Mouse (Mus musculus) spleen, adult 2 months (tissue): ENCODE results near the gene Trim61. TPM values are rescaled to one million over a fixed set of nuclear protein-coding genes. Genes with fewer than 3 reads are reported as not detected.
"Not testable (repeated sequence)": the region's sequence is repeated elsewhere in the genome, so short reads cannot be mapped to it uniquely, and the experiment has no call there.

Source experiments
- DNase-seq, 2 experiments: peaks; one replicate each; pipeline versions ENCODE4 v3.0.0 to v3.0.0-alpha.2; 2012 to 2021; ENCODE audit warnings: low spot score in 2 of 2, low read depth in 1 of 2
- H3K27ac ChIP-seq: fragments of 200-500 bp; 2 replicates; pipeline ENCODE4 v1.5.1; 2012; ENCODE audit warnings: low read length, inconsistent platforms; ENCODE audit not compliant: insufficient read depth
- H3K27me3 ChIP-seq: fragments of 200-500 bp; 2 replicates; pipeline ENCODE4 v1.6.1; 2012; ENCODE audit warnings: mild to moderate bottlenecking, moderate library complexity, low read length, inconsistent platforms; ENCODE audit not compliant: control insufficient read depth, insufficient read depth
- H3K36me3 ChIP-seq: fragments of 200-500 bp; 2 replicates; pipeline ENCODE4 v1.6.1; 2012; ENCODE audit warnings: mild to moderate bottlenecking, low read length, inconsistent platforms; ENCODE audit not compliant: control insufficient read depth, insufficient read depth
- H3K4me1 ChIP-seq: fragments of 200-500 bp; 2 replicates; pipeline ENCODE4 v1.6.1; 2011; ENCODE audit warnings: inconsistent platforms; ENCODE audit not compliant: control insufficient read depth, insufficient read depth, insufficient read length
- H3K4me3 ChIP-seq: fragments of 200-500 bp; 2 replicates; pipeline ENCODE4 v1.5.1; 2011; ENCODE audit warnings: mild to moderate bottlenecking, inconsistent platforms; ENCODE audit not compliant: insufficient read depth, insufficient read length; ENCODE audit errors: extremely low read depth
- CTCF ChIP-seq: fragments of 200-500 bp; IDR thresholded peaks from 2 replicates; pipeline ENCODE4 v1.5.1; 2011; ENCODE audit warnings: mild to moderate bottlenecking, inconsistent platforms; ENCODE audit not compliant: insufficient read depth, insufficient read length, insufficient replicate concordance; ENCODE audit errors: extremely low read depth
- POLR2A ChIP-seq: fragments of 200-500 bp; IDR thresholded peaks from 2 replicates; pipeline ENCODE4 v1.6.1; 2011; ENCODE audit warnings: low read depth, low read length, inconsistent platforms
- WGBS: fragments of 180-500 bp; shearing (Covaris S2); methylation state at CpG from one replicate; pipeline ENCODE4 v1.1.7; 2018; 5-methylcytosine and 5-hydroxymethylcytosine counted together
- polyA plus RNA-seq: library from polyadenylated mRNA; depleted of rRNA; stranded (reverse); fragments of >200 nt; gene quantifications from 2 replicates; pipeline ENCODE4 v1.2.3, GENCODE M21; 2012

The Trim61 gene
- polyA plus RNA-seq, 1 experiment: not detected

DNA sequence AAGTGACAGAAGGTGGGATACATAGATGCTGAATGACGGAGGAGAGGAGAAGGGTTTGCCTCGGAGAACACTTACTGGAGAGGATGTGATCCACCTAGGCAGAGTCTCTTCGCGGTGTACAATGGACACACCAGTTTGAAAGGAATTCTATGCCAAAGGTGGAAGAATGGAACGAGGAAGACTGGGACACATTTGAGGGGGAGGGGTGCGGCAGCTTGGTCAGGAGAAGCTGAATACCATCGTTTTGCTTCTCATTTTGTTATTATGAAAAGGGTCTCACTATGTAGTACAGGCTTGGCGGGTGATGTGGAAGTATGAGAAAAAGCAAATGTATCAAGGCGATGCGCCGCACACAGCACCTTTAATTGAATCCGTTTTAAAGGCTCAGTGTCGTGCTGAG lies 14.7 kb upstream of the Trim61 start:
- no peak for TF ChIP-seq CTCF
- no peak for TF ChIP-seq POLR2A
- WGBS: 87% methylated on average over 13 of the region's 13 CpGs
- Histone ChIP-seq H3K36me3 (no peaks in the 10 kb centered on the region), H3K4me1 (no peaks in the 10 kb centered on the region), H3K27ac (no peak overlapping the region), H3K27me3 (no peaks in the 10 kb centered on the region), H3K4me3 (no peak overlapping the region)
- no peak for DNase-seq

DNA sequence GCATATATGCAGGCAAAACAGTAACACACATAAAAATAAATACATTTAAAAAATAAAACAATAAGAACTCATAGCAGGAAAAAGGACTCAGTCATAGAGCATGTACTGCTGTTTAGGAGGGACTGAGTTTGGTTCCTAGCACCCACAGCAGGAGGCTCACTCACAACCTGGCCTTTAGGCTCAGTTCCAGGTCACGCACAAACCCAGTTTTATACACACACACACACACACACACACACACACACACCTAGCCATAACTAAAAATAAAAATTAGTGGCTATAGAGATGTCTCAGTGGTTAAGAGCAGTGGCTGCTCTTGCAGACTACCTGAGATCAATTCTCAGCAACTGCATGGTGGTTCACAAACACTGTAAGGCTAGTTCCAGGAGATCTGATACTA lies 13.8 kb upstream of the Trim61 start:
- TF ChIP-seq POLR2A: no peak
- no peak for TF ChIP-seq CTCF
- no peaks in the 10 kb centered on the region for H3K4me1 ChIP-seq
- H3K4me3 ChIP-seq: no peak overlapping the region
- no peak for DNase-seq
- H3K36me3 ChIP-seq: no peaks in the 10 kb centered on the region
- WGBS: 89% methylated on average over 1 of the region's 1 CpGs
- H3K27me3 ChIP-seq: no peaks in the 10 kb centered on the region
- no peak overlapping the region for H3K27ac ChIP-seq

DNA sequence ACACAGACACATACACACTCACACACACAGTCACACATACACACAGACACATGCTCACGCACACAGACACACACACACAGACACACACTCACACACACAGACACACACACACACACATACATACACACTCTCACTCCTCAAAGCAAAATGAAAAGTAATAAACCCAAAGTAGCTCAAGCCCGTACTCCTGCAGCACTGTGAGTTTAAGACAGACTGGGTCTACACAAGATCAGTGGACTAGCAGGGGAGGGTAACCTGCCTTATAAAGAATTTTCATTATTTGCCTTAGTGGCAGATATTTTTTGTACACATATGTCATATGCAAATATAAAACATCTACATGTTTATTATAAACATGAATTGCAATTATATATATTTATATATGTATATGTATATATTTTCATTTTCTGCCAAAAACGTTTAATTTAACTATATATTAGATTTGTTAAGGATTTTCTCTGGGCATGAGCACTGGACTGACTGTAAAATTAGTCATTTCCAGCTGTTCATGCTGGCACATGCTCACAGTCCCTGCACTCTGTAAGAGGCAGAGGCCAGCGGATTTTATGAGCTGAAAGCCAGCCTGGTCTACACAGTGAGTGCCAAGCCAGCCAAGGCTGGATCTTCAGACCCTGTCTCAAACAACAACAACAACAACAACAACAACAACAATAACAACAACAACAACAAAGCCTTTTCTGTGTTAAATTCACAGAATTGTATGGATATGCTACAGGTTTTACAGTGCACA lies 12.6 kb upstream of the Trim61 start:
- Histone ChIP-seq H3K4me1 (no peaks in the 10 kb centered on the region), H3K4me3 (no peak overlapping the region), H3K36me3 (no peaks in the 10 kb centered on the region), H3K27ac (no peak overlapping the region), H3K27me3 (no peaks in the 10 kb centered on the region)
- DNase-seq: no peak
- WGBS: 82% methylated on average over 4 of the region's 4 CpGs
- no peak for TF ChIP-seq CTCF
- TF ChIP-seq POLR2A: no peak

DNA sequence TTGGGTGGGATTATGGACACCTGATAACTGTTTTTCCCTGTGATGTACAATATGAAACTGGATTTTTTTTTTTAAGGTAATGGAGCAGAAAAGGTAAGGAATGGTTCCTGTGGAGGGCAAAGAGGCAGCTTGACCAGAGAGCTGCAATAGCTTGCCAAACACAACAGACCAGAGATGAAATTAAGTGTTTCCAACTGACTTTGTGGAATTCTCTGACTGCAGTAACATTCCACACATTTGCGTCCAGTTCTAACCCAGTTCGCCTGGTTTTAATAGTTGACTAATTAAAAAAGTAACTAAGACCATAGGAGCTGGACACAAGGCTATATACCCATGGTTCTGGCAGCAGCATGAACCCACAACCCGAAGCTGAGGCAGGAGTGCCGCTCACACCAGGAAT lies 11.5 kb upstream of the Trim61 start:
- no peak for DNase-seq
- TF ChIP-seq POLR2A: no peak
- no peak for TF ChIP-seq CTCF
- no peaks in the 10 kb centered on the region for H3K4me1 ChIP-seq
- WGBS: 86% methylated on average over 4 of the region's 4 CpGs
- H3K4me3 ChIP-seq: no peak overlapping the region
- no peaks in the 10 kb centered on the region for H3K36me3 ChIP-seq
- no peak overlapping the region for H3K27ac ChIP-seq
- no peaks in the 10 kb centered on the region for H3K27me3 ChIP-seq

DNA sequence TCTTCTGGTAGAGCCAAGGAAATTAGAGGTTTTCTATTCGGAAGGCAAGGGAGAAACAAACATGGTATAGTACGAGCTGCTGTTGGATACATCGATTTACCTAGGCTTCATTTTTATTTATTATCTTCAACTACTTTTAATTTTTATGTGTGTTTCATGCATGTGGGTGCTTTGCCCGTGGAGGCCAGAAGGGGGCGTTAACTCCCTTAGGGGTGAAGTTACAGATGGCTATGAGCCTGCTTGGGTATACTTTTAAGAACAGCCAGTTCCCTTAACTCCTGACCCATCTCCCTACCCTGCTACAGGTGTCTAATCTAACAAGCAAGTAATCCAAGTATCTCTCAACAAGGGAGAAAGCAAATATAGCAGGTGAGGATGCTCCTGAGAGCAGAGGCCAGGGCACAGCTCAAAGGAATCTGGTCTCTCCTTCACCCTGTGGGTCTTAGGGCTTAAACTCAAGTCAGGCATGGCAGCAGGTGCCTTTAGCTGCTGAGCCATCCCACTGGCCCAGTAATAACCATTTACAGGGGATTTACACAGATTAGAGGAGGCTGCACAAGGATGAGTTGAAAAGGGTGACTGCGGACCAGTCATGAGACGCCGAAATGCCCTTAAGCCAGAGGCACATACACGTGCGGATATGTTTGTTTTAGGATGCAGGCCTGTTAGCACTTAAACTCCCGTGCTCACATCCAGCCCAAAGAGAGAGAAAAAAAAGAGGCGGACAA lies 10.8 kb upstream of the Trim61 start:
- Histone ChIP-seq H3K27me3 (no peaks in the 10 kb centered on the region), H3K27ac (no peak overlapping the region), H3K4me3 (no peak overlapping the region), H3K4me1 (no peaks in the 10 kb centered on the region), H3K36me3 (no peaks in the 10 kb centered on the region)
- 87% methylated on average over 12 of the region's 12 CpGs for WGBS
- no peak for DNase-seq
- TF ChIP-seq POLR2A (no peak), CTCF (no peak)

DNA sequence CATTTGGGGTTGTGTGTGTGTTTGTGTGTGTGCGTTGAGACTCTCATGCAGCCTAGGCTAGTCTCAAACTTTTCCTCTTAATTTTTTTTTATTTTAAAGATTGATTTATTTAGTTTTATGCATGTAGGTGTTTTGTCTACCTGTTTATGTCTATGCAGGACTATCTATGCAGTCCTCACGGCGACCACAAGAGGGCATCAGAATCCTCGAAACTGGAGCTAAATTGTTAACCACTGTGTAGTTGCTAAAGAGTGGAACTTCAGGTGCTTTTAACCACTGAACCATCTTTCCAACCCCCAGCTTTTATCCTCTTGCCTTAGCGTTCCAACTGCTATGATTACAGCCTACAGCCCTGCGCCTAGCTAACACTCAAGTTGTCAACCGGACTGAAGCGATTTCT lies 4.2 kb upstream of the Trim61 start:
- TF ChIP-seq POLR2A: no peak
- peak; percentile 32; the same call in 1 of the 2 replicates for TF ChIP-seq CTCF
- Histone ChIP-seq H3K4me3 (no peak overlapping the region), H3K27ac (no peak overlapping the region), H3K36me3 (no peaks in the 10 kb centered on the region), H3K4me1 (no peaks in the 10 kb centered on the region), H3K27me3 (no peaks in the 10 kb centered on the region)
- peak in 1 of 2 experiments; percentile 30 for DNase-seq
- WGBS: 50% methylated on average over 8 of the region's 8 CpGs

DNA sequence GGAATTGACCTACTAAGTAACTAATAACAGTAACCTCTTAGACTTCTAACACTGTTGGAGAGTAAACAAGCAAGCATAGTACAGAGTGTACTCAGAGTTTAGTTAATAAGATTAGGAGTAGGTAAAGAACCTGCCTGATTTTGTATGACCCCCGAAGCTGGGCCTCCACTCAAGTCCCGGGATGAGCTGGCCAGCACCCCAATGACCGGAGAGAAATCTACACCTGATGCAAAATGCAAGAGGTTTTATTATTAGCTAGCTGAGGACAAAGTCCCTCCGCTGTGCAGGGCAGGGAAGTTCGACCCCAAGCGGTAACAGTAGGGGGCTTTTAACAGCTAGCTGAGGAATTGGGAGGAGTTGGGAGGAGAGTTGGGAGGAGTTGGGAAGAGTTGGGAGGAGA lies 10.7 kb downstream of the Trim61 start:
- H3K27ac ChIP-seq, DNase-seq, H3K27me3 ChIP-seq, H3K4me3 ChIP-seq, H3K4me1 ChIP-seq, H3K36me3 ChIP-seq: not testable (repeated sequence)
- WGBS: 87% methylated on average over 6 of the region's 6 CpGs
